Mouse (Mus musculus) hindbrain, embryonic 11.5 days (tissue): ENCODE measurements at regions not wholly inside any gene's neighbourhood (a gene's known extent, or its start where the extent isn't known, plus 50 kb on each side); places are given as distances from the start of the nearest gene placed in this dataset.
A peak's percentile ranks its signal among the peaks of the same experiment; 100 is the strongest.

Experiments used
- ATAC-seq: fragments of 200-750 bp; cut with Nextera tagmentation; 2 replicates; pipeline ENCODE4 v1.8.0; 2017; ENCODE audit warnings: mild to moderate bottlenecking, moderate TSS enrichment, moderate library complexity; ENCODE audit not compliant: low FRiP score
- DNase-seq: peaks from one replicate; pipeline ENCODE4 v3.0.0-alpha.2; 2015; ENCODE audit warnings: low spot score
- H3K27ac ChIP-seq: fragments of 300-500 bp; sonication (generic); 2 replicates; pipeline ENCODE4 v1.5.1; 2014; ENCODE audit warnings: mild to moderate bottlenecking, low read depth, low read length
- H3K27me3 ChIP-seq: fragments of 300-500 bp; sonication (generic); 2 replicates; pipeline ENCODE4 v1.6.1; 2014; ENCODE audit warnings: mild to moderate bottlenecking, low read length, moderate library complexity, mixed read lengths; ENCODE audit not compliant: control insufficient read depth, insufficient read depth
- H3K36me3 ChIP-seq: fragments of 300-500 bp; sonication (generic); 2 replicates; pipeline ENCODE4 v1.6.1; 2014; ENCODE audit warnings: mild to moderate bottlenecking, low read length, moderate library complexity, mixed read lengths; ENCODE audit not compliant: control insufficient read depth, insufficient read depth
- H3K4me1 ChIP-seq: fragments of 300-500 bp; sonication (generic); replicated peaks from 2 replicates; pipeline ENCODE4 v1.6.1; 2014; ENCODE audit warnings: low read length, mixed read lengths; ENCODE audit not compliant: control insufficient read depth, insufficient read depth
- H3K4me2 ChIP-seq: fragments of 300-500 bp; sonication (generic); replicated peaks from 2 replicates; pipeline ENCODE4 v1.6.1; 2014; ENCODE audit warnings: mild to moderate bottlenecking, low read depth, low read length
- H3K4me3 ChIP-seq: fragments of 300-500 bp; sonication (generic); 2 replicates; pipeline ENCODE4 v1.5.1; 2014; ENCODE audit warnings: low read depth, low read length
- H3K9ac ChIP-seq: fragments of 300-500 bp; sonication (generic); 2 replicates; pipeline ENCODE4 v1.6.1; 2014; ENCODE audit warnings: low read depth, low read length
- H3K9me3 ChIP-seq: fragments of 300-500 bp; sonication (generic); 2 replicates; pipeline ENCODE4 v1.6.1; 2016; ENCODE audit warnings: low read length; ENCODE audit not compliant: control insufficient read depth
- WGBS: fragments of 180-500 bp; shearing (Covaris S2); extraction: QIAGEN DNeasy Blood & Tissue Kit; methylation state at CpG from one replicate; pipeline ENCODE4 v1.1.7; 2014; 5-methylcytosine and 5-hydroxymethylcytosine counted together

DNA sequence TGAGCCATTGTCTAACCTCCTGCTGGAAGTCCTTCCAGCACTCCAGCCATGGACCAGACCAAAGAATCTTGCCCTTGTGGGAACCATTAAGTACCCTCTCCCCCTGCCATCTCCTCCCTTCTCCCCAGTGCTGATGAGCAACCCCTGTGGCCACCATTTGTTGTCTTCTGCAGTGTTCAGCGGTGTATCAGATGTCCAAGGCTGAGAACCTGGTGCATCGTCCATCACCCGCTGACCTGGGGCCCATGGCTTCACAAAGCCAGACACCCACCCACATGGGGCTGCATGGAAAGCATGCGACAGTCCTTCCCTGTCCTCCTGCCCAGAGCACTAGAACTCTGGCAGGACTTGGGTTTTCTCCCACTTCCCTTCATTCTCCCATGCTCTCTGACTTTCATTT lies 1596.7 kb downstream of the D3Ertd751e start:
- Histone ChIP-seq H3K27ac (no peak overlapping the region), H3K4me3 (no peak overlapping the region), H3K9me3 (no peaks in the 10 kb centered on the region), H3K36me3 (no peaks in the 10 kb centered on the region), H3K4me1 (no peaks in the 10 kb centered on the region), H3K27me3 (no peaks in the 10 kb centered on the region), H3K9ac (no peak overlapping the region), H3K4me2 (no peak overlapping the region)
- ATAC-seq, result no peak
- WGBS, result 88% methylated on average over 4 of the region's 4 CpGs
- DNase-seq, result no peak

DNA sequence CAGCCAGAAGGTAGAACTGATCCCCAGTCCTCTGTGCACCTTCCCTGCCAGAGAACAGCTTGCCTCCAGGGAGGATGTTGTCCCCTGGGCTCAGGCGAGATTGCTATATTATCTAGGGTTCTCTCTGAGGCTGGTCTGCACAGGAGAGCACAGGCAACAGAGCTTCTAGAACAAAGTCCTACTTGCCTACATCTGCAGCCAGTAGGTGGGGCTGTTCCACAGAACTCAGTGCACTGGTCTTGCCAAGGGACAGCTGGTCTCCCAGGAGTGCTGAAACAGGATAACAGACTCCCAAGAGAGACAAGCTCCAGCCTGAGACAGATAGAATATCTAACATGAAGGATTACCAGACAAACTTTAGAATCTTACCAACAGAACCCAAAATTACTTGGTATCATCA lies 1600.5 kb downstream of the D3Ertd751e start:
- DNase-seq, result peak; percentile 5
- Histone ChIP-seq H3K27ac (no peak overlapping the region), H3K9ac (no peak overlapping the region), H3K9me3 (no peaks in the 10 kb centered on the region), H3K27me3 (no peaks in the 10 kb centered on the region), H3K36me3 (no peaks in the 10 kb centered on the region), H3K4me2 (no peak overlapping the region), H3K4me1 (no peaks in the 10 kb centered on the region), H3K4me3 (no peak overlapping the region)
- 93% methylated on average over 1 of the region's 1 CpGs for WGBS
- no peak for ATAC-seq

DNA sequence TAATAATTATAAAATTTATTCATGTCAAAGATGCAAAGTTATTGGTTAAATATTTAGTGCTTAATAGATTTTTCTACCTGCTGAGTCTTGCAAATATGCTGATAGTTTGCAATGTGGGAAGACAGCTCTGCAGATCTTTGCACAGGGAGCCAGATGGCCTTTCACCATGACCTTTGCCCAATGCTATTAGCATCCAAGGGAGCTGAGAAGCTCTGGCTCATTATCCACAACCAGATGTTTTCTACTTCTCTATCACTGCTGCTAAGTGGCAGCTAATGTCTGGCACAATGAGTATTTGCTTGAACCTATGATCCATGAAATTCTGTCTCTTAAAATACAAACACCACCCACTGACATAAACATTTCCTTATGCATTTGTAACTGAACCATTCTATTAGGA lies 1610.4 kb downstream of the D3Ertd751e start:
- Histone ChIP-seq H3K4me1 (no peaks in the 10 kb centered on the region), H3K27me3 (no peaks in the 10 kb centered on the region), H3K36me3 (no peaks in the 10 kb centered on the region), H3K4me2 (no peak overlapping the region), H3K27ac (no peak overlapping the region), H3K9me3 (no peaks in the 10 kb centered on the region), H3K9ac (no peak overlapping the region), H3K4me3 (no peak overlapping the region)
- ATAC-seq (peak; percentile 76), DNase-seq (peak; percentile 46)

DNA sequence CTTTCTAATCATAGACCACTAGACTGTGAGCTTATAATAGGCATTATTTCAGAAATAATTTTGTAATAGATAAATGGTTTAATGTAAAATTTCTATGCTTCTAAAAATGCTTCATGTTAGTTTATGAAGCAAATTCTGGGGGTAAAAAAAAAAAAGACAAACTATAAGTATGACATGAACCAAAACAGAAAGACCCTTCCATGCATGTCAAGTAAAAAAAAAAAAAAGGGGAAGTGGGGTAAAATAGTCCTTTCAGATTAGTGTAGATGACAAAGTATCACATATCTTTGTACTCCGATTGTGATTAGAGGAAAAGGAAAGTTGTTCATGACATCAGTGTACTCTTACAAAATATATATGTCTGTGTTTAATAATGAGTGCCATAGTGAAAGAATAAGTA lies 1616.1 kb downstream of the D3Ertd751e start:
- H3K9ac ChIP-seq, result no peak overlapping the region
- no peaks in the 10 kb centered on the region for H3K36me3 ChIP-seq
- no peak overlapping the region for H3K27ac ChIP-seq
- H3K9me3 ChIP-seq, result no peaks in the 10 kb centered on the region
- H3K4me3 ChIP-seq, result no peak overlapping the region
- ATAC-seq (no peak), DNase-seq (no peak)
- no peaks in the 10 kb centered on the region for H3K4me1 ChIP-seq
- no peak overlapping the region for H3K4me2 ChIP-seq
- no peaks in the 10 kb centered on the region for H3K27me3 ChIP-seq
- 95% methylated on average over 1 of the region's 1 CpGs for WGBS

DNA sequence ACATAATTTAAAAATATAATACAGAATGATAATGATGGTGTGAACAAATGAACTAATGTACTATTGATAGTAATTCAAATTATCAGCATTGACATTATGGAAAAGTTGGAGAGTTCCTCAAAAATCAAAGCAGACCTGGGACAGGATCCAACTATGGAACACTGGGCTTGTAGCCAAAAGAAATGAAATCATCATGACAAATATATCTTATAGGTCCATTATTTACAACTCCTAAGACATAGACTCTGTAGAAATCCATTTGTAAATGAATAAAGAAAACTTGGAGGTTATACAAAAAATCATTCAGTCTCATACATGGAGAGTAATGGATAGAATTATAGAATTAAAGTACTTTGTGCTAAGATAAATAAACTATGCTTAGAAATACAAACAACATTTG lies 1657.5 kb downstream of the D3Ertd751e start:
- no peaks in the 10 kb centered on the region for H3K36me3 ChIP-seq
- no peak overlapping the region for H3K27ac ChIP-seq
- no peak overlapping the region for H3K4me2 ChIP-seq
- H3K4me1 ChIP-seq, result no peaks in the 10 kb centered on the region
- DNase-seq, result no peak
- ATAC-seq, result no peak
- H3K9ac ChIP-seq, result no peak overlapping the region
- H3K27me3 ChIP-seq, result no peaks in the 10 kb centered on the region
- no peak overlapping the region for H3K4me3 ChIP-seq
- no peaks in the 10 kb centered on the region for H3K9me3 ChIP-seq

DNA sequence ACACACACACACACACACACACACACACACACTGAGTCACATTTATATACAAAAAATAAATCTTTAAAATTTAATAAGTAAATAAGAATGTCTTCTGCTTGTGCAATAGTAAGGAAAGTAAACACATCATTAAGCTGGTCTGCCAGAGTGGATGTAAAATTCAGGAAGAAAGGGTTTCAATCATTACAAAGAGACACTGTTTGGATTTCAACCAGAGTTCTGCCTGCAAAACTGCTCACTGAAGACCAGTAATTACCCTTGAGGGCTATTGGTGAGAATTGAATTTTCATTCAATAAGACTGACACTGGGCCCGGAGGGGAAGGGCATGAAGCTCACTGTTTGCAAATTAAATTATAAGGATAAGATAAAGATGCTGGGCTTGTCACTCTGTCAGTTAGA lies 1682.5 kb downstream of the D3Ertd751e start:
- no peaks in the 10 kb centered on the region for H3K4me1 ChIP-seq
- ATAC-seq (peak; percentile 51; the same call in 1 of the 2 replicates), DNase-seq (peak; percentile 2)
- WGBS, result 83% methylated on average over 1 of the region's 1 CpGs
- H3K27me3 ChIP-seq, result no peaks in the 10 kb centered on the region
- H3K9me3 ChIP-seq, result no peaks in the 10 kb centered on the region
- H3K27ac ChIP-seq, result no peak overlapping the region
- H3K9ac ChIP-seq, result no peak overlapping the region
- no peak overlapping the region for H3K4me2 ChIP-seq
- no peak overlapping the region for H3K4me3 ChIP-seq
- no peaks in the 10 kb centered on the region for H3K36me3 ChIP-seq

DNA sequence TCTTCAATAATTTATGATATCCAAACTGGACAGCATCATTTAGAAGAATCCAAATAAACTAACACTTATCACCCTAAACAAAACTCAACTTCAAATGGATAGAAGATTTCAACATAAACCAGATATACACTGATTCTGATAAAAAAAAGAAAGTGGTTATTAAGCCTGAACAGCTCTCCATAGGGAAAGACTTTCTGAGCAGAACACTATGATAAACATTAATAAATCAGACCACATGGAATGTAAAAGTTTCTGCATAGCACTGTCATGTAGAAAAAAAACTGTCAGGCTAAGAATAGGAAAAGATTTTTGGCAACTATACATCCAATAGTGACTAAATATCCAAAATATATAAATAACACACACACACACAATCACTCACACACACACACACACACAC lies 1684.3 kb downstream of the D3Ertd751e start:
- no peaks in the 10 kb centered on the region for H3K27me3 ChIP-seq
- no peaks in the 10 kb centered on the region for H3K36me3 ChIP-seq
- H3K9ac ChIP-seq, result no peak overlapping the region
- H3K9me3 ChIP-seq, result no peaks in the 10 kb centered on the region
- ATAC-seq (no peak), DNase-seq (no peak)
- no peak overlapping the region for H3K4me3 ChIP-seq
- H3K27ac ChIP-seq, result no peak overlapping the region
- H3K4me1 ChIP-seq, result no peaks in the 10 kb centered on the region
- no peak overlapping the region for H3K4me2 ChIP-seq

DNA sequence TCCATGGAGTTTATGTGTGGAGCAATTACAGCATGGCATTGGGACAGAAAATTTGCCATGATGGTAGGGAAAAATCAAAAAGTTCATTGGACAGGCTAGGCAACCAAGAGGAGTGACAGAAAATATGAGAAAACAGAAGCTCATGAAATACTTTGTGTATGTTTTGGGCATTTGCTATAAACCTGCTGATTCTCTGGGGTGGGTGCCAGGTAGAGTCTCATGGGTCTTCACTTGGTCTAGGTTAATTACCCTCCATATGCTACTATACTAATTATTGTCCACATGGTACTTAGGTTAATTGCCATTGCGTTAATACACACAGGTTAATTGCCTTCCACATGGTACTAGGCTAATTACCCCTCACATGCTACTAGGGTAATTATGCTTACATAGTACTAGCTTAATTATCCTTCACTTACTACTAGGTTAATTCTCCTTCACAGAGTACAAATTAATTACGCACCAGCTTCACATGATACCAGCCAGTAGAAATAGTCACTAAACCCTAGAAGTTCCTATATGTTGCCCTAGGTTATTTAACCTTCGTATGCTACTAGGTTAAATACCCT lies 1719.2 kb downstream of the D3Ertd751e start:
- H3K36me3 ChIP-seq, result no peaks in the 10 kb centered on the region
- no peaks in the 10 kb centered on the region for H3K27me3 ChIP-seq
- no peaks in the 10 kb centered on the region for H3K9me3 ChIP-seq
- H3K27ac ChIP-seq, result no peak overlapping the region
- H3K4me3 ChIP-seq, result no peak overlapping the region
- H3K4me1 ChIP-seq, result no peaks in the 10 kb centered on the region
- H3K4me2 ChIP-seq, result no peak overlapping the region
- no peak for ATAC-seq
- DNase-seq, result no peak
- no peak overlapping the region for H3K9ac ChIP-seq
- WGBS, result 89% methylated on average over 3 of the region's 3 CpGs
